Mouse (Mus musculus): Measurements from ENCODE around the gene Fitm1. TPM values are rescaled to one million over a fixed set of nuclear protein-coding genes. Genes with fewer than 3 reads are reported as not detected.

The Fitm1 gene
- total and polyA plus RNA-seq, 3 experiments, result 0.07 TPM; not detected in 2

DNA sequence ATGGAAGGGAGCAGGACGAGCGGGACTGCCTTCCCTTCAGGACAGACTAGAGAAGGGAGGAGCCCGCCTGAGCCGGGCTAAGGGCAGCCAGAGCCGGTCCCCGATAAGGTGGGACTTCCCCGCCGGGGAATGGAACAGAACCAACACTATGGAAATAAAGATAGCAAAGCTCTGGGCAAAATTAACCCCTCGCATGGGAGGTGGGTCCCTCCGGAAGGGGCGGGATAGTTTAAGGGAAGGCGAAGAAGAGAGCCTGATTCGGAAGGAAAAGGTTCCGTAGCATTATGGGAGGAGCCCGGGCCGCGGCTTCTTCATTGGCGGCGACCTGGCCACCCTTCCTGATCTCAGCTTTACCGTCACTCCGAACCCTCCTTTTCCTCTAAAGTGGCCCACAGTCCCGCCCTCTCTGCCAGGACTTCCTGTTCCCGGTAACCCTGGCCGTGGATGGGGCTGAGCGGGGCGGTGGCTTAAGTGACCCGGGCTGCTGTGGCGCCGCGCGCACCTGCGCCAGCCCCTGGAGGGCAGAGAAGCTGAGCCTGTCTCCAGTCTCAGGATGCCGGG, 16.0 kb downstream of the Fitm1 start, which contains the start of gene Rnf31:
Gene Rnf31 (plus strand): TSS at position 378 of the 561 bp plus-strand sequence.
- DNase-seq (ENCODE audit: low read depth, low spot score), result peak; percentile 98
- H3K9me3 ChIP-seq (replicated peaks; ENCODE audit: insufficient read depth, low read length), result no peaks in the 10 kb centered on the region
- peak within 1 kb of the TSS; percentile 80 to 94 for H3K4me3 ChIP-seq (ENCODE audit: control insufficient read depth in 1 of 2, insufficient read depth in 1 of 2, low read depth in 2 of 2, low read length in 2 of 2)
- H3K36me3 ChIP-seq (ENCODE audit: control insufficient read depth in 1 of 2, insufficient read depth in 2 of 2, low read length in 2 of 2), result peaks cover 3 to 22% of the 10 kb centered on the region in 2 experiments; a peak in 3 of 4 replicates
- no peaks in the 10 kb centered on the region for H3K27me3 ChIP-seq (ENCODE audit: control insufficient read depth in 1 of 2, insufficient read depth in 2 of 2, low read length in 2 of 2)
- peak within 1 kb of the TSS; percentile 82 for H3K9ac ChIP-seq (ENCODE audit: control insufficient read depth, low read depth, low read length, poor library complexity, severe bottlenecking)
- peaks cover 24% of the 10 kb centered on the region for H3K79me2 ChIP-seq (ENCODE audit: control insufficient read depth, insufficient read depth, low read length, poor library complexity)
- H3K27ac ChIP-seq (ENCODE audit: control insufficient read depth, low read depth, low read length), result peak within 1 kb of the TSS; percentile 86
- peaks cover 3 to 35% of the 10 kb centered on the region in 2 experiments for H3K4me1 ChIP-seq (ENCODE audit: control insufficient read depth in 1 of 2, insufficient read depth in 2 of 2, low read length in 2 of 2)
- TF ChIP-seq UBTF (IDR thresholded peaks at IDR 0.05; ENCODE audit: borderline replicate concordance, insufficient read depth, low read depth, low read length), result no peak
- peak; percentile 38; the same call in 1 of the 2 replicates for TF ChIP-seq NRF1 (IDR thresholded peaks at IDR 0.05; ENCODE audit: insufficient read depth, low read depth, low read length, poor library complexity, severe bottlenecking)
- TF ChIP-seq MYC (IDR thresholded peaks at IDR 0.05; ENCODE audit: low read depth, low read length), result peak; percentile 28; the same call in 1 of the 2 replicates
- no peak; the same call in 1 of the 2 replicates for TF ChIP-seq E2F4 (IDR thresholded peaks at IDR 0.05; ENCODE audit: borderline replicate concordance, low read depth, low read length)
- TF ChIP-seq MEF2A (IDR thresholded peaks at IDR 0.05; ENCODE audit: extremely low read depth, insufficient replicate concordance, low read depth, low read length, poor library complexity, severe bottlenecking), result no peak
- TF ChIP-seq MYB (IDR thresholded peaks at IDR 0.05; ENCODE audit: low read depth, low read length), result no peak
- no peak for TF ChIP-seq GATA1 (IDR thresholded peaks at IDR 0.05; ENCODE audit: low read depth, low read length)
- TF ChIP-seq HCFC1 (IDR thresholded peaks at IDR 0.05; ENCODE audit: low read depth, low read length), result peak; percentile 81
- no peak for TF ChIP-seq POLR2AphosphoS5 (IDR thresholded peaks at IDR 0.05; ENCODE audit: borderline replicate concordance, low read depth, low read length)
- TF ChIP-seq ZC3H11A (IDR thresholded peaks at IDR 0.05; ENCODE audit: low read depth, low read length), result no peak
- no peak for TF ChIP-seq ZNF384 (IDR thresholded peaks at IDR 0.05; ENCODE audit: low read depth, low read length)
- no peak for TF ChIP-seq ZMIZ1 (IDR thresholded peaks at IDR 0.05; ENCODE audit: low read depth, low read length)
- TF ChIP-seq POLR2A (IDR thresholded peaks at IDR 0.05; ENCODE audit: control insufficient read depth in 1 of 2, insufficient read depth in 1 of 2, low read depth in 1 of 2, low read length in 2 of 2, poor library complexity in 1 of 2), result peak in 1 of 2 experiments; percentile 68; a peak in 3 of 4 replicates
- TF ChIP-seq ELF1 (IDR thresholded peaks at IDR 0.05; ENCODE audit: low read depth, low read length), result peak; percentile 90
- TF ChIP-seq MXI1 (IDR thresholded peaks at IDR 0.05; ENCODE audit: low read depth, low read length), result no peak; the same call in 1 of the 2 replicates
- no peak for TF ChIP-seq CHD2 (IDR thresholded peaks at IDR 0.05; ENCODE audit: low read length)
- TF ChIP-seq BHLHE40 (IDR thresholded peaks at IDR 0.05; ENCODE audit: borderline replicate concordance, low read depth, low read length), result no peak
- TF ChIP-seq SMC3 (IDR thresholded peaks at IDR 0.05; ENCODE audit: low read depth, low read length), result no peak
- no peak for TF ChIP-seq CTCF (IDR thresholded peaks at IDR 0.05 in 2 of 3, conservative IDR thresholded peaks at IDR 0.05 in 1 of 3; ENCODE audit: control insufficient read depth in 1 of 3, insufficient read depth in 1 of 3, low read depth in 2 of 3, low read length in 3 of 3, poor library complexity in 1 of 3, severe bottlenecking in 1 of 3)
- TF ChIP-seq POLR2AphosphoS2 (IDR thresholded peaks at IDR 0.05; ENCODE audit: low read length), result peak; percentile 26; the same call in 1 of the 2 replicates
- TF ChIP-seq RAD21 (IDR thresholded peaks at IDR 0.05; ENCODE audit: low read depth, low read length), result no peak
- TF ChIP-seq ETS1 (IDR thresholded peaks at IDR 0.05; ENCODE audit: low read depth, low read length), result peak; percentile 43
- TF ChIP-seq USF2 (IDR thresholded peaks at IDR 0.05; ENCODE audit: borderline replicate concordance in 1 of 2, insufficient read depth in 1 of 2, low read depth in 1 of 2, low read length in 2 of 2), result no peak
- TF ChIP-seq JUND (IDR thresholded peaks at IDR 0.05; ENCODE audit: low read depth, low read length), result no peak
- 0 out of 2 replicates have a peak, but pooled peaks have one; percentile 34 for TF ChIP-seq MAZ (IDR thresholded peaks at IDR 0.05; ENCODE audit: low read depth, low read length)
- TF ChIP-seq MAFK (IDR thresholded peaks at IDR 0.05; ENCODE audit: borderline replicate concordance, low read depth, low read length), result no peak
- TF ChIP-seq MAX (IDR thresholded peaks at IDR 0.05; ENCODE audit: low read length), result peak; percentile 18
- TF ChIP-seq SIN3A (IDR thresholded peaks at IDR 0.05; ENCODE audit: low read length), result peak; percentile 54; the same call in 1 of the 2 replicates
- no peak for TF ChIP-seq GABPA (IDR thresholded peaks at IDR 0.05; ENCODE audit: low read depth, low read length)
- TF ChIP-seq TBP (IDR thresholded peaks at IDR 0.05; ENCODE audit: low read depth, low read length), result peak; percentile 41; the same call in 1 of the 2 replicates
- TF ChIP-seq RCOR1 (IDR thresholded peaks at IDR 0.05; ENCODE audit: low read depth, low read length), result no peak
- no peak for TF ChIP-seq ZKSCAN1 (IDR thresholded peaks at IDR 0.05; ENCODE audit: low read depth, low read length)
- TF ChIP-seq TCF12 (IDR thresholded peaks at IDR 0.05; ENCODE audit: low read depth, low read length), result peak; percentile 43; the same call in 1 of the 2 replicates
- TF ChIP-seq EP300 (IDR thresholded peaks at IDR 0.05; ENCODE audit: low read depth in 1 of 2, low read length in 2 of 2), result no peak
- TF ChIP-seq KAT2A (conservative IDR thresholded peaks at IDR 0.05; ENCODE audit: low read depth, low read length), result peak; percentile 62; the same call in 1 of the 2 replicates
- TF ChIP-seq TAL1 (IDR thresholded peaks at IDR 0.05; ENCODE audit: low read length), result no peak

All from MEL (cell line).